Mouse (Mus musculus): ENCODE results near the gene Ankrd39. TPM values are rescaled to one million over a fixed set of nuclear protein-coding genes. Genes with fewer than 3 reads are reported as not detected.
A peak's percentile ranks its signal among the peaks of the same experiment; 100 is the strongest.

Ankrd39 gene
- total RNA-seq (2021): 10 to 100 TPM; 11.3 to 12.6 TPM
- long read RNA-seq, experiment 1, transcript Ankrd39-203 (4 exons, 2,646 nt): minor isoform, 7 of 29 reads
- long read RNA-seq, experiment 1, transcript Ankrd39-201 (4 exons, 2,109 nt): major isoform, 13 of 29 reads
- long read RNA-seq, experiment 1, partial matches to known transcripts: 0 of 29 reads
- long read RNA-seq, experiment 1, other reads (novel, unspliced or antisense): 7 of 29 reads
- long read RNA-seq, experiment 2, partial matches to known transcripts: 0 of 5 reads
- long read RNA-seq, experiment 2, other reads (novel, unspliced or antisense): 1 of 5 reads

GRCm38 (mm10) chr1:36546888-36547471, at the start of gene Ankrd39:
Ankrd39 (minus strand) TSS chr1:36547445.
- DNase-seq: peak; percentile 98

- DNase-seq: peak; percentile 79 to 86
Measured at GRCm38 (mm10) chr1:36596114-36596513, 48.9 kb upstream of the Ankrd39 start.

GRCm38 (mm10) chr1:36595167-36595931, 48.1 kb upstream of the Ankrd39 start:
- peak in 1 of 2 experiments; percentile 29 for DNase-seq

- no peak for DNase-seq
Measured at GRCm38 (mm10) chr1:36593099-36593498, 45.9 kb upstream of the Ankrd39 start.

GRCm38 (mm10) chr1:36591408-36591807, 44.2 kb upstream of the Ankrd39 start:
- no peak for DNase-seq

GRCm38 (mm10) chr1:36590664-36591063, 43.4 kb upstream of the Ankrd39 start:
- no peak for DNase-seq

- DNase-seq: peak; percentile 56 to 68
Measured at GRCm38 (mm10) chr1:36589486-36589885, 42.2 kb upstream of the Ankrd39 start.

- no peak for DNase-seq
Measured at GRCm38 (mm10) chr1:36588476-36589450, 41.5 kb upstream of the Ankrd39 start.

GRCm38 (mm10) chr1:36587860-36588259, 40.6 kb upstream of the Ankrd39 start:
- DNase-seq: no peak

GRCm38 (mm10) chr1:36586288-36586687, 39.0 kb upstream of the Ankrd39 start:
- DNase-seq: no peak

GRCm38 (mm10) chr1:36583408-36584116, 36.3 kb upstream of the Ankrd39 start:
- DNase-seq: peak in 1 of 2 experiments; percentile 37

GRCm38 (mm10) chr1:36582211-36582610, 35.0 kb upstream of the Ankrd39 start:
- no peak for DNase-seq

- DNase-seq: no peak
Measured at GRCm38 (mm10) chr1:36581260-36581659, 34.0 kb upstream of the Ankrd39 start.

GRCm38 (mm10) chr1:36580384-36581207, 33.4 kb upstream of the Ankrd39 start:
- DNase-seq: peak; percentile 51 to 77

- DNase-seq: no peak
Measured at GRCm38 (mm10) chr1:36579974-36580383, 32.7 kb upstream of the Ankrd39 start.

- no peak for DNase-seq
Measured at GRCm38 (mm10) chr1:36576991-36577675, 29.9 kb upstream of the Ankrd39 start.

- DNase-seq: no peak
Measured at GRCm38 (mm10) chr1:36575347-36575746, 28.1 kb upstream of the Ankrd39 start.

- no peak for DNase-seq
Measured at GRCm38 (mm10) chr1:36574196-36574955, 27.1 kb upstream of the Ankrd39 start.

- DNase-seq: no peak
Measured at GRCm38 (mm10) chr1:36573524-36573923, 26.3 kb upstream of the Ankrd39 start.
